Mouse (Mus musculus): ENCODE data around the gene Kmo. TPM values are rescaled to one million over a fixed set of nuclear protein-coding genes. Genes with fewer than 3 reads are reported as not detected.

Gene Kmo
- polyA plus RNA-seq, 1 experiment from 2014 or later, result 0.16 TPM

DNA sequence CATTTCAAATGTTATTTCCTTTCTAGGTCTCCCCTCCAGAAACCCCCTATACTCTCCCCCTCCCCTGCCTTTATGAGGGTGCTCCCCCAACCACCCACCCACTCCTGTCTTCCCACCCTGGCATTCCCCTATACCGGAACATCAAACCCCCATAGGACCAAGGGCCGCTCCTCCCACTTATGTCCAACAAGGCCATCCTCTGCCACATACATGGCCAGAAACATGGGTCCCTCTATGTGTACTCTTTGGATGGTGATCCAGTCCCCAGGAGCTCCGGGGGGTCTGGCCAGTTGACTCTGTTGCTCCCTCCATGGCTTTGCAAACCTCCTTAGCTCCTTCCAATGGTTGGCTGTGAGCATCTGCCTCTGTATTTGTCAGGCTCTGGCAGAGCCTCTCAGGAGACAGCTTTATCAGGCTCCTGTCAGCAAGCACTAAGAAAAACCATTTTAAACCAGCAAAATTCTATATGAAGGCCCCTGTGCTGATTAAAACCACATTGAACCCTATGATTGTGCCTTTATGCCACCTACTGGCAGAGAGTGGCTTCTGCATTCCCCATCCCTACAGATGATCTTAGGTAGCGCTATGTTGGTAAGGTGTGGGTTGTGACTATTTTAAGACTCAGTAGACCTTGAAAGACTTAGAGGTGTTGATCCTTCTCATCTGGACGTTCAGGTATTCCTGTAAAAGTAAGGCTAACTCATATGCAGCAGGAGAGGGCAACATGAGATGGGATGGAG, 48.7 kb downstream of the Kmo start:
- H3K4me3 ChIP-seq (ENCODE audit: low read length), result no peak overlapping the region
- H3K9me3 ChIP-seq (ENCODE audit: low read length), result no peaks in the 10 kb centered on the region
- WGBS, result 73% methylated on average over 5 of the region's 5 CpGs
- H3K4me1 ChIP-seq (ENCODE audit: insufficient read depth, low read length), result no peaks in the 10 kb centered on the region
- peak; percentile 59 for ATAC-seq (ENCODE audit: low FRiP score, low TSS enrichment)
- no peak overlapping the region for H3K27ac ChIP-seq (ENCODE audit: low read length)
- no peaks in the 10 kb centered on the region for H3K27me3 ChIP-seq (ENCODE audit: insufficient read depth, low read length)
- H3K9ac ChIP-seq (replicated peaks; ENCODE audit: low read length), result no peak overlapping the region
- H3K4me2 ChIP-seq (replicated peaks; ENCODE audit: low read depth, low read length), result no peak overlapping the region
- H3K36me3 ChIP-seq (ENCODE audit: insufficient read depth, low read length), result no peaks in the 10 kb centered on the region

DNA sequence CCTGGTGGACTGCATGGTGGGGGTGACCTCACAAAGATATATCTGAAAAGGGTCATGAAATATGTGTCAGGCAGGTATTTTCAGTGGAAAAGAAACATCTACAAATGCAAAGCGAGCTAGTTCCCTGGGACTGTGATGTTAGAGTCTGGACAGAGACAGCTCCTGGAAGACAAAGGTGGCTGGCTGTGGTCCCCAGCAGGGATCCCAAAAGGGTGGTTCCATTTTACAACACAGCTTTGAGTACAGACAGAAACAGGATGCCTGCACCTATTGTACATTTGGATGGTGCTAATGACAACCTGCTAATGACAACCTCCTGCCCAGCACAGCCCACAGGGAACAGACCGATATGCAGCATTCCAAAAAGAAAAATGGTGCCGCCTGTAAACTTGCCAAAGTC, 49.3 kb downstream of the Kmo start:
- no peaks in the 10 kb centered on the region for H3K4me1 ChIP-seq (ENCODE audit: insufficient read depth, low read length)
- H3K4me3 ChIP-seq (ENCODE audit: low read length), result no peak overlapping the region
- H3K27ac ChIP-seq (ENCODE audit: low read length), result no peak overlapping the region
- H3K4me2 ChIP-seq (replicated peaks; ENCODE audit: low read depth, low read length), result no peak overlapping the region
- ATAC-seq (ENCODE audit: low FRiP score, low TSS enrichment), result no peak
- H3K27me3 ChIP-seq (ENCODE audit: insufficient read depth, low read length), result no peaks in the 10 kb centered on the region
- H3K36me3 ChIP-seq (ENCODE audit: insufficient read depth, low read length), result no peaks in the 10 kb centered on the region
- H3K9ac ChIP-seq (replicated peaks; ENCODE audit: low read length), result no peak overlapping the region
- 93% methylated on average over 3 of the region's 3 CpGs for WGBS
- no peaks in the 10 kb centered on the region for H3K9me3 ChIP-seq (ENCODE audit: low read length)

DNA sequence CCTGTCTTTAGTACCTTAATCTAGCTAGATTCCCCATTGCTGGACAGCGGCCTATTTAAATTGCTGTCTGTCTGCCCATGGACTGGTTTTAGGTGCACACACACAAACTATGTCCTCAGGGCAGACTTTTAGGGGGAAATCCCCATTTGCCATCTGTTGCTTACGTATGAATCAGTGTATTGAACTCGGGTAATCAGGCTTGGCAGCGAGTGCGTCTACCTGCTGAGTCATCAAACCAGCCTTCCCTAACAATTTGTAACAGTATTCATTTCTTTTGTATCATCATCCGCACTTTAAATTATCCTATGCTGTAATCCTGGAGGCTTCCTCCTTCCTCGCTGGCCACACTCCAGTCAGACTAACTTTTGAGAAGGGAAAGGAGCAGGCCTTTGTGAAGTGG, 49.9 kb downstream of the Kmo start:
- Histone ChIP-seq H3K9me3 (ENCODE audit: low read length) (no peaks in the 10 kb centered on the region), H3K36me3 (ENCODE audit: insufficient read depth, low read length) (no peaks in the 10 kb centered on the region), H3K27me3 (ENCODE audit: insufficient read depth, low read length) (no peaks in the 10 kb centered on the region), H3K4me3 (ENCODE audit: low read length) (no peak overlapping the region), H3K9ac (replicated peaks; ENCODE audit: low read length) (no peak overlapping the region), H3K4me1 (ENCODE audit: insufficient read depth, low read length) (no peaks in the 10 kb centered on the region), H3K4me2 (replicated peaks; ENCODE audit: low read depth, low read length) (no peak overlapping the region), H3K27ac (ENCODE audit: low read length) (no peak overlapping the region)
- 85% methylated on average over 7 of the region's 7 CpGs for WGBS
- no peak for ATAC-seq (ENCODE audit: low FRiP score, low TSS enrichment)

DNA sequence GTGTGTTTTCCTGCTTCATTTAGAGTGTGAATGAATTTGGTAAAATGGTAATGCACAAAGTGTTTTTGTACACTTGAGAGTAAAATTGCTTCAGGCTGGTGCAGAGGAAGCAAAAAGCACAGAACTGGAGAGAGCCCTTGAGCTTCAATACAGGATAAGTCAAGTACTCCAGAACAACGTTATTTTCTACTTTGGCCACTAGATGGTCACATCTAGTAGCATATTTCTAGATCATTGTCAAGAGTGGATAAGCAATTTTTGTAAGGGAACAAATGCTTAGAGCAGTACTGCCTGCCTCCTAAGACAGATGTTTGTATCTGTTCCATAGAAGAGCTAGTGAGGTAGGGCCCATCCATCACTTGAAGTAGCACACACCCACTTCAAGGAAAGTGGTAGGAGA, 51.4 kb downstream of the Kmo start:
- peak; percentile 30; the same call in 1 of the 2 replicates for ATAC-seq (ENCODE audit: low FRiP score, low TSS enrichment)
- no peak overlapping the region for H3K4me2 ChIP-seq (replicated peaks; ENCODE audit: low read depth, low read length)
- WGBS, result 36% methylated on average over 1 of the region's 1 CpGs

DNA sequence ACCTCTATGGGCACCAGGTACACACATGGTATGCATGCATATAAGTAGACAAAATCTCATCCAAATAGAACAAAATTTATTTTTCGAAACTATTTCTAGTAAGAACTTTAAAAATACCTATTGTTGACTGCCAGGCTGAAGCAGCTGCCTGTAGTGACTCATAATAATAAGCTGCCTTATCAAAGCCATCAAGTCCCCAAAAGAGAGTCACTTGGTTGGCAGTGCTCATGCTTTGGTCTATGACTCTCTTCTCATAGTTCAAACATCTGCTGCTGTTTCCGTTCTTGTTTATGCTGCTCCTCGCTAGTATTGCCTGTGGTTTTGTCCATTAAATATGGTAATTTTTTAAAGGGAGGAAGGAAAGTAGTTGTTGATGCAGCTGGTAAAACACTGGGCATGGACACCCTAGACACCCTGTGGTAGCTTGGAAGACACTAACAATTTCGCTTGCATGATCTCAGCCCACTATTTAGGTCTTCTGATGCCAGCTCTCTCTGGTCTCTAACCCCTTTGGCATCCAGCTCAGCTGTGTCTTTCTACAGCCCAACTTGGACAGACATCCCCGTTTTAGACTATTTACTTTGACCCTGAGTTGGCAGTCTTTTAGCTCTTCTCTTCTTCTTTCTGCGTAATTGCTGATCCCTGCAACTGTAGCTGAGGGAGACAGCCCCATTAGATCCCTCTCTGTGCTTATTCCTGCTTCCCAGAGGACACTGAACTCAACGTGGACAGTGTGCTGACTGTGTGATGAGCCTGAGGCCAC, 53.6 kb downstream of the Kmo start:
- no peak overlapping the region for H3K9ac ChIP-seq (replicated peaks; ENCODE audit: low read length)
- no peak overlapping the region for H3K27ac ChIP-seq (ENCODE audit: low read length)
- 73% methylated on average over 7 of the region's 7 CpGs for WGBS
- ATAC-seq (ENCODE audit: low FRiP score, low TSS enrichment), result no peak
- H3K4me3 ChIP-seq (ENCODE audit: low read length), result no peak overlapping the region
- no peaks in the 10 kb centered on the region for H3K9me3 ChIP-seq (ENCODE audit: low read length)
- H3K4me1 ChIP-seq (ENCODE audit: insufficient read depth, low read length), result no peaks in the 10 kb centered on the region
- H3K27me3 ChIP-seq (ENCODE audit: insufficient read depth, low read length), result no peaks in the 10 kb centered on the region
- no peak overlapping the region for H3K4me2 ChIP-seq (replicated peaks; ENCODE audit: low read depth, low read length)
- no peaks in the 10 kb centered on the region for H3K36me3 ChIP-seq (ENCODE audit: insufficient read depth, low read length)

More for the DNA sequence above, 51.4 kb downstream of the Kmo start:
- Histone ChIP-seq H3K4me1 (ENCODE audit: insufficient read depth, low read length) (no peaks in the 10 kb centered on the region), H3K36me3 (ENCODE audit: insufficient read depth, low read length) (no peaks in the 10 kb centered on the region), H3K9me3 (ENCODE audit: low read length) (no peaks in the 10 kb centered on the region), H3K9ac (replicated peaks; ENCODE audit: low read length) (no peak overlapping the region), H3K27me3 (ENCODE audit: insufficient read depth, low read length) (no peaks in the 10 kb centered on the region), H3K4me3 (ENCODE audit: low read length) (no peak overlapping the region), H3K27ac (ENCODE audit: low read length) (no peak overlapping the region)

DNA sequence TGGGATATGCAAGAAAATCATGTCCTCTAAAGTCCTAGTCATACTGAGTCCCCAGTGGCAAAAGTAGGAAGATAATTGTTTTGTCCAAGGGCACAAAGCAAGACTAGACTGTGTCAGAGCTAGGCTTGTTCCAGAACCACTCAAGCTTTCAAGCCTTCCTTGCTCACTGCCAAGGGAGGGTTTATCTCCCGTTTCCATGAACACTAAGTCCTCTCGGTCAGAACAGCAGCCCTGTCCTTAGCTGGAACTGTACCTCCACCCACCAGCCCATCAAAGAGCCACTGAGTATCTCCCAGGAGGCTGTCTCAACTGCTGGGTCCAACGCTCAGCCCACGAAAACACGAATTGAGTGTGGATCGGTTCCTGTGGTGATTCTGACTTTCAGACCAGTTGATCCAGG, 54.9 kb downstream of the Kmo start:
- no peak for ATAC-seq (ENCODE audit: low FRiP score, low TSS enrichment)
- Histone ChIP-seq H3K9ac (replicated peaks; ENCODE audit: low read length) (no peak overlapping the region), H3K4me2 (replicated peaks; ENCODE audit: low read depth, low read length) (no peak overlapping the region), H3K9me3 (ENCODE audit: low read length) (no peaks in the 10 kb centered on the region), H3K27ac (ENCODE audit: low read length) (no peak overlapping the region), H3K36me3 (ENCODE audit: insufficient read depth, low read length) (no peaks in the 10 kb centered on the region), H3K4me3 (ENCODE audit: low read length) (no peak overlapping the region), H3K4me1 (ENCODE audit: insufficient read depth, low read length) (no peaks in the 10 kb centered on the region), H3K27me3 (ENCODE audit: insufficient read depth, low read length) (no peaks in the 10 kb centered on the region)
- 75% methylated on average over 6 of the region's 6 CpGs for WGBS

DNA sequence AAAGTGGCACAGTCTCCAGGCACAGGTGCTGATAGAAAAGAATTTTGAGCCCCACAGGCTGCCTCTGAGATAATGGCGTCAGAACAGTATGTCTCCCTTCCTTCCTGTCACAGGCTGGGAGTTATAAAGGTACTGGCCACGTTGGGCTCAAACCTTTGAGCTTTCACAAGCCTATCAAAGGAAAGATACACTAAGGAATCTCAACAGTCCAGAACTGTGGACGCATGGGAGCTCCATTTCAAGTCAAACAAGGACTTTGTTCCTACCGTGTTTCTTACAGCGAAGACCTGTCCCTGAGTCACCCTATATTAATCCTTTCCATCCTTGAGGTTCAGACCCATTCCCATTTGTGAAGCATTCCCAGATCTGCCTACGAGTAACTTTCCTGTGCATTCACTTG, 57.3 kb downstream of the Kmo start:
- Histone ChIP-seq H3K9ac (replicated peaks; ENCODE audit: low read length) (no peak overlapping the region), H3K27me3 (ENCODE audit: insufficient read depth, low read length) (no peaks in the 10 kb centered on the region), H3K4me1 (ENCODE audit: insufficient read depth, low read length) (no peaks in the 10 kb centered on the region), H3K4me2 (replicated peaks; ENCODE audit: low read depth, low read length) (no peak overlapping the region), H3K36me3 (ENCODE audit: insufficient read depth, low read length) (no peaks in the 10 kb centered on the region), H3K4me3 (ENCODE audit: low read length) (no peak overlapping the region), H3K9me3 (ENCODE audit: low read length) (no peaks in the 10 kb centered on the region), H3K27ac (ENCODE audit: low read length) (no peak overlapping the region)
- ATAC-seq (ENCODE audit: low FRiP score, low TSS enrichment), result no peak
- WGBS, result 81% methylated on average over 6 of the region's 6 CpGs

DNA sequence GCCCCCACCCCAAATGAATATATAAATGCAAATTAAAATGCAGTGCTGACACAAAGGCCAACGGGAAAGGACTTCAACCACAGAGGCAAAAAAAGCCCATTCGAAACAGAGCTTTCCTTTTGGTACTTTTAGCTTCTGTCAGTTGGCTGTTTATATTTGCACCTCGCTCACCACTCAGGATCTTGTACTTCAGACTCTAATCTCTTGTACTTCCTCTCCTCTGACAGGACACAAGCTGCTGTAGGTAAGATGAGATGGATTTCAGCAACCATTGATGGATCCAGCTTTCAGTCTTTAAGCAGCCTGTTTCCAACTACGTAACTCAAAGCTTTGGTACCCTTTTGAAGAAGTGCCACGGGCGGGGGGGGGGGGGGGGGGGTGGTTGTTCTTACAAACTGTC, 60.8 kb downstream of the Kmo start:
- 77% methylated on average over 6 of the region's 6 CpGs for WGBS
- Histone ChIP-seq H3K9me3 (ENCODE audit: low read length) (no peaks in the 10 kb centered on the region), H3K4me3 (ENCODE audit: low read length) (no peak overlapping the region), H3K27ac (ENCODE audit: low read length) (no peak overlapping the region), H3K4me2 (replicated peaks; ENCODE audit: low read depth, low read length) (no peak overlapping the region), H3K9ac (replicated peaks; ENCODE audit: low read length) (no peak overlapping the region), H3K4me1 (ENCODE audit: insufficient read depth, low read length) (no peaks in the 10 kb centered on the region), H3K27me3 (ENCODE audit: insufficient read depth, low read length) (no peaks in the 10 kb centered on the region), H3K36me3 (ENCODE audit: insufficient read depth, low read length) (0 out of 2 replicates have a peak, but pooled peaks cover under 1% of the 10 kb centered on the region)
- ATAC-seq (ENCODE audit: low FRiP score, low TSS enrichment), result no peak

DNA sequence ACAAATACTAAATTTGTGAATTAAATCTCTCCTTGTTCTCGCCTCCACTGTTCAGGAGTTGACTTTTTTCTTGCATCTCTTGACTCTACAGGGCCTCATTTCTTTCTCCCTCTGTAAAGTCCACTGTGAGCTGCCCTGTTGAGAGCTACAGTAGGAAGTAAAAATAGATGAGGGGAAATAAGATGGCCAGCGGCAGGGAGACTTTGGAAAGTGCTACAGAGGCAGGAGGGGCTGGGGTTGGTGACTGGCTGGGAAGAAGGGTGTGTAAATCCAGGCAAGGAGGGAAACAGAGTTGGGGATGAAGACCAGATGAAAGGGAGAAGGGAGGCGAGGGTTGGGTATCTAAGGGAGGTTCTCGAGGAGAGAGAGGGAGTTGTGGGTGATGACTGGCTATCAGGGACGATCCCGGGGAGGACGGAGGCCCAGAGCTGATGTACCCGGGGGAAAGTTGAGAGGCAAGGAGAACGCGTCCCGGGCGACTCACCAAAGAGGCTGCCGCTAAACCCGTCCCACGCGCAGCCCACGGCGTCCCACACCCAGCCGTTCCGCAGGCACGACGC, 71.6 kb downstream of the Kmo start:
- Histone ChIP-seq H3K27ac (ENCODE audit: low read length) (peak overlapping the region; percentile 86), H3K9ac (replicated peaks; ENCODE audit: low read length) (peak overlapping the region; percentile 87), H3K4me1 (ENCODE audit: insufficient read depth, low read length) (peaks cover 9% of the 10 kb centered on the region), H3K36me3 (ENCODE audit: insufficient read depth, low read length) (peaks cover 12% of the 10 kb centered on the region), H3K4me2 (replicated peaks; ENCODE audit: low read depth, low read length) (peak overlapping the region; percentile 73), H3K4me3 (ENCODE audit: low read length) (peak overlapping the region; percentile 82), H3K9me3 (ENCODE audit: low read length) (no peaks in the 10 kb centered on the region), H3K27me3 (ENCODE audit: insufficient read depth, low read length) (no peaks in the 10 kb centered on the region)
- no peak for ATAC-seq (ENCODE audit: low FRiP score, low TSS enrichment)
- WGBS, result 2% methylated on average over 22 of the region's 22 CpGs

Data from kidney, embryonic 16.5 days (tissue).